9 mouse cellular contexts compared by ENCODE assay signal in the genomic region with DNA sequence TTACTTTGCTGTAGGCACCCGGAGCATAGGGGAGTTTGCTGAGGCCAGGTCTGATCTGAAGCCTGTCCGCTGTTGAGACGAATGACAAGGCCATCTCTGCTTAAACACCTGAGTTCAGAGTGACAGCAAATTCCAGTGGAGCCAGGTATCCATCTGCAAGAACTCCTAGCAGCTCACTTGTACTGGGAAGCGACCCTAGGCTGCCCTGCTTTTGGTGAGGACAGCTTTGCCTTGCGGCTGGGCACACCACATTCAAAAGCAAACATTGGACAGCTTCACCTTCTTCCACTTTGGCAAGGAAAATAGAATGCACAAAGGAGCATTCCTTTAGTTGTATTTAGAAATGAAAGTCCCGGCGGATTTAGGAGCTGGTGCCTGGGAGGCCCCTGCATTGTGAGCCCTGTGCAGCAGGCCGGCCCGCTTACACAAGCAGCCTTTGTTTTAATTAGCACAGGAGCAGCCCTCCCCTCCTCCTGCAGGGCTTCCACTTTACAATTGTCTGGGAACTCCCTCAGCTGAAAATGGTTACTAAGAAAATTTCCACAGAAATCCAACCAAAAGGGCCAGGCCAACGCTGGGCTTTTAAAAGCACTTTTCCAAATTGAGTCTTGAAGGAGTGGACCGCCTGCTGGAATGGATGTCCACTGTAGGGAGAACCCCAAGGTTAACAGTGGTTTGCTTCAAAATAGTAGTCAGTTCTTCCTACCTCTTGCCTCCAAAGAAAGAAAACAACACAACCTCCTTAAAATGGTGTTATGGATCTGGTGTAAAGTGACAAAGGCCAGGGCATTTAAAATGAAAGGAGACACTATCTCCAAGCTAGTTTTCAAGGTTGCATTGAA.
DNase-seq lines count a peak whose midpoint lies in the region; ATAC-seq lines count a peak whose summit lies in the region.
"Had no signal": no experiment of that assay in that cellular context is flagged by ENCODE, and none has a peak within 500 bp of the region (broad histone marks: within the 10 kb centered on the region; RNA-seq: fewer than 3 reads in every experiment).

No protein-coding gene starts in this region.

- peak overlapping the region; percentile 48 for H3K27ac ChIP-seq in heart, embryonic 15.5 days
- H3K27ac ChIP-seq in neural tube, embryonic 11.5 days (ENCODE audit: low read depth, low read length), result no peak overlapping the region
- H3K27ac ChIP-seq: liver, embryonic 15.5 days had no signal

- H3K4me2 ChIP-seq in heart, embryonic 15.5 days, result peak overlapping the region; percentile 39
- H3K4me2 ChIP-seq in neural tube, embryonic 11.5 days (ENCODE audit: low read depth), result 0 out of 2 replicates have a peak overlapping the region, but pooled peaks have one; percentile 3
- H3K4me2 ChIP-seq: liver, embryonic 15.5 days had no signal

- 31% methylated on average over 11 of the region's 11 CpGs for WGBS in heart, embryonic 15.5 days
- WGBS in neural tube, embryonic 11.5 days, result 30% methylated on average over 11 of the region's 11 CpGs

- H3K27me3 ChIP-seq in heart, embryonic 15.5 days, result no peaks in the 10 kb centered on the region
- no peaks in the 10 kb centered on the region for H3K27me3 ChIP-seq in neural tube, embryonic 11.5 days (ENCODE audit: control insufficient read depth, insufficient read depth, low read length)
- H3K27me3 ChIP-seq: liver, embryonic 15.5 days had no signal

- H3K4me3 ChIP-seq in heart, embryonic 15.5 days, result no peak overlapping the region
- H3K4me3 ChIP-seq in neural tube, embryonic 11.5 days (ENCODE audit: low read depth, low read length), result no peak overlapping the region
- H3K4me3 ChIP-seq: liver, embryonic 15.5 days had no signal

- ATAC-seq in heart, embryonic 15.5 days (replicated peaks; ENCODE audit: insufficient number of reproducible peaks, insufficient read depth, low FRiP score, low read depth), result peak; percentile 35; the same call in 1 of the 2 replicates
- ATAC-seq in neural tube, embryonic 11.5 days (ENCODE audit: insufficient read depth, low FRiP score, low TSS enrichment), result peak; percentile 80
- ATAC-seq in monocyte, adult 5-6 weeks (replicated peaks; ENCODE audit: insufficient number of reproducible peaks, low FRiP score, low TSS enrichment, poor library complexity, severe bottlenecking), result no peak

- no peaks in the 10 kb centered on the region for H3K9me3 ChIP-seq in heart, embryonic 15.5 days (replicated peaks)
- no peaks in the 10 kb centered on the region for H3K9me3 ChIP-seq in neural tube, embryonic 11.5 days (ENCODE audit: control insufficient read depth, low read length)
- H3K9me3 ChIP-seq: liver, embryonic 15.5 days had no signal

- H3K36me3 ChIP-seq in heart, embryonic 15.5 days, result no peaks in the 10 kb centered on the region
- no peaks in the 10 kb centered on the region for H3K36me3 ChIP-seq in neural tube, embryonic 11.5 days (ENCODE audit: control insufficient read depth, insufficient read depth, low read length)
- H3K36me3 ChIP-seq: liver, embryonic 15.5 days had no signal

- H3K4me1 ChIP-seq in heart, embryonic 15.5 days (replicated peaks), result peaks cover 22% of the 10 kb centered on the region
- H3K4me1 ChIP-seq in neural tube, embryonic 11.5 days (ENCODE audit: control insufficient read depth, insufficient read depth, low read length), result peaks cover 16% of the 10 kb centered on the region
- H3K4me1 ChIP-seq: liver, embryonic 15.5 days had no signal

- peak; percentile 51 for DNase-seq in layer of hippocampus, adult 11-12 months (ENCODE audit: low spot score)
- DNase-seq in layer of hippocampus, adult 9-10 months (ENCODE audit: low spot score), result no peak
- peak; percentile 40 for DNase-seq in fat pad, adult 2 months (ENCODE audit: extremely low read depth, low read depth, low spot score)
- peak; percentile 33 to 63 for DNase-seq in layer of hippocampus, postnatal 14 days (ENCODE audit: low spot score in 2 of 2)
- peak; percentile 23 for DNase-seq in neural tube, embryonic 11.5 days (ENCODE audit: low spot score)
- DNase-seq in adrenal gland, adult 2 months, result no peak

- H3K9ac ChIP-seq in heart, embryonic 15.5 days, result no peak overlapping the region
- H3K9ac ChIP-seq in neural tube, embryonic 11.5 days (ENCODE audit: low read length), result peak overlapping the region; percentile 5; the same call in 1 of the 2 replicates
- H3K9ac ChIP-seq: liver, embryonic 15.5 days had no signal

Comparison
In these comparisons a context has a peak if more than half of its experiments do, and no peak if none do; other contexts are left out.
1. DNase-seq: peak in layer of hippocampus, adult 11-12 months (single experiment), fat pad, adult 2 months (single experiment), layer of hippocampus, postnatal 14 days (2 of 2) and neural tube, embryonic 11.5 days (single experiment); none in layer of hippocampus, adult 9-10 months (single experiment) and adrenal gland, adult 2 months (single experiment).